ENCODE assay signal across 8 mouse cellular contexts in the genomic region with DNA sequence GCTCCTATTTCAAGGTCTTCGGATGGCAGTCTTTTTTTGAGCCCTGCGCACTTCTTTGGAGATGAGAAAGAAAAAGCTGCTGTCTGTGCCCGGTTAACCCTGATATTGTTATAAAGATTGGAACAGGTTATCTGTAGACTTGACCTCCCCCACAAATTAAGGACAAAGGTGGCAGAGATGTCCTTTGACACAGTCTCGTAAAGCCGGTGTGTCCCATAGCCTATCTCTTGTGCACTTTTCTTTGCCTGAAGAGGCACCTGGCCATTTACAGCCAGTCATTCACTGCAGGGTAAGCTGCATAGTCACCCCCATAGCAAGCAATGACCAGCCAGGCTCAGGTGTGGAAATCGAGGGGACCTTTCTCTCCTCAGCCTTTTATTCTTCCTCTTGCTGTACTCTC. TPM values are rescaled to one million over a fixed set of nuclear protein-coding genes. Genes with fewer than 3 reads are reported as not detected.
DNase-seq lines count a peak whose midpoint lies in the region; ATAC-seq and TF ChIP-seq lines count a peak whose summit lies in the region.

No protein-coding gene starts in this region.

- no peak for TF ChIP-seq CTCF in cerebellum, adult 2 months (IDR thresholded peaks at IDR 0.05; ENCODE audit: borderline replicate concordance, insufficient read depth, low read depth, low read length)
- no peak for TF ChIP-seq CTCF in C2C12 (IDR thresholded peaks at IDR 0.05; ENCODE audit: control insufficient read depth, insufficient read depth, insufficient read length)

- H3K4me2 ChIP-seq in heart, embryonic 13.5 days: peak overlapping the region; percentile 81
- H3K4me2 ChIP-seq in liver, embryonic 11.5 days: peak overlapping the region; percentile 71

- ATAC-seq in heart, embryonic 13.5 days (ENCODE audit: extremely low read depth, insufficient number of reproducible peaks, low FRiP score, low TSS enrichment): no peak
- 0 out of 2 replicates have a peak, but pooled peaks have one; percentile 11 for ATAC-seq in liver, embryonic 11.5 days (replicated peaks; ENCODE audit: low FRiP score)

- H3K36me3 ChIP-seq in C2C12 (ENCODE audit: control insufficient read depth, insufficient read depth): no peaks in the 10 kb centered on the region
- H3K36me3 ChIP-seq in heart, embryonic 13.5 days: peaks cover 8% of the 10 kb centered on the region
- no peaks in the 10 kb centered on the region for H3K36me3 ChIP-seq in liver, embryonic 11.5 days (ENCODE audit: control insufficient read depth, insufficient read depth, low read length)

- peak overlapping the region; percentile 89 for H3K4me3 ChIP-seq in cerebellum, adult 2 months (replicated peaks; ENCODE audit: insufficient read depth, low read depth, low read length)
- peak overlapping the region; percentile 29 for H3K4me3 ChIP-seq in C2C12 (ENCODE audit: insufficient read depth, poor library complexity, severe bottlenecking)
- peak overlapping the region; percentile 64 for H3K4me3 ChIP-seq in heart, embryonic 13.5 days
- peak overlapping the region; percentile 78 for H3K4me3 ChIP-seq in liver, embryonic 11.5 days (ENCODE audit: low read depth, low read length)

- H3K79me3 ChIP-seq in C2C12 (ENCODE audit: low read depth): peaks cover 2% of the 10 kb centered on the region

- H3K9ac ChIP-seq in heart, embryonic 13.5 days: peak overlapping the region; percentile 79
- H3K9ac ChIP-seq in liver, embryonic 11.5 days (ENCODE audit: low read depth, low read length): peak overlapping the region; percentile 76

- H3ac ChIP-seq in C2C12 (ENCODE audit: control insufficient read depth, insufficient read length, low read depth): no peak overlapping the region

- no peaks in the 10 kb centered on the region for H3K79me2 ChIP-seq in C2C12 (ENCODE audit: control insufficient read depth, insufficient read depth)

- DNase-seq in cerebellum, adult 2 months: peak in 1 of 2 experiments; percentile 14
- DNase-seq in cerebellum, postnatal 25 days: no peak
- no peak for DNase-seq in liver, embryonic 11.5 days (ENCODE audit: low spot score)
- DNase-seq in right cerebral cortex, adult 2 months (ENCODE audit: low spot score in 2 of 2): no peak
- no peak for DNase-seq in adrenal gland, postnatal 25 days
- DNase-seq in ovary, adult 18-20 months (ENCODE audit: low spot score): no peak

- H3K9me3 ChIP-seq in heart, embryonic 13.5 days: no peaks in the 10 kb centered on the region
- no peaks in the 10 kb centered on the region for H3K9me3 ChIP-seq in liver, embryonic 11.5 days (ENCODE audit: control insufficient read depth, low read length)

- no peak overlapping the region for H3K27ac ChIP-seq in cerebellum, adult 2 months (ENCODE audit: insufficient read depth, low read length)
- peak overlapping the region; percentile 18; the same call in 1 of the 2 replicates for H3K27ac ChIP-seq in heart, embryonic 13.5 days (replicated peaks)
- no peak overlapping the region for H3K27ac ChIP-seq in liver, embryonic 11.5 days (ENCODE audit: low read depth, low read length)

- no peak for TF ChIP-seq POLR2A in cerebellum, adult 2 months (IDR thresholded peaks at IDR 0.05; ENCODE audit: borderline replicate concordance, insufficient read depth, low read length)

- WGBS in cerebellum, adult 2 months: 42% methylated on average over 6 of the region's 6 CpGs
- WGBS in heart, embryonic 13.5 days: 23% methylated on average over 6 of the region's 6 CpGs
- 38% methylated on average over 6 of the region's 6 CpGs for WGBS in liver, embryonic 11.5 days

- peaks cover 3% of the 10 kb centered on the region; the same call in 1 of the 2 replicates for H3K4me1 ChIP-seq in cerebellum, adult 2 months (ENCODE audit: control insufficient read depth, insufficient read depth, low read length)
- peaks cover 12% of the 10 kb centered on the region for H3K4me1 ChIP-seq in heart, embryonic 13.5 days
- H3K4me1 ChIP-seq in liver, embryonic 11.5 days (replicated peaks; ENCODE audit: control insufficient read depth, insufficient read depth, low read length): peaks cover 6% of the 10 kb centered on the region; the same call in 1 of the 2 replicates

- no peaks in the 10 kb centered on the region for H3K27me3 ChIP-seq in cerebellum, adult 2 months (ENCODE audit: control insufficient read depth, insufficient read depth, low read length)
- no peaks in the 10 kb centered on the region for H3K27me3 ChIP-seq in C2C12 (ENCODE audit: control insufficient read depth, insufficient read depth, insufficient read length)
- H3K27me3 ChIP-seq in heart, embryonic 13.5 days (replicated peaks): no peaks in the 10 kb centered on the region
- no peaks in the 10 kb centered on the region for H3K27me3 ChIP-seq in liver, embryonic 11.5 days (replicated peaks; ENCODE audit: control insufficient read depth, insufficient read depth, low read length)

TF ChIP-seq in C2C12, 6 proteins besides CTCF, POLR2A, EP300 and RAD21:
- TF ChIP-seq FOSL1 (IDR thresholded peaks at IDR 0.05; ENCODE audit: insufficient read depth, low read length, poor library complexity, severe bottlenecking) (no peak), MYOG (IDR thresholded peaks at IDR 0.05; ENCODE audit: control insufficient read depth, extremely low read depth, insufficient read length) (no peak), MYOD1 (IDR thresholded peaks at IDR 0.05; ENCODE audit: control insufficient read depth, insufficient read length, low read depth) (no peak), USF1 (IDR thresholded peaks at IDR 0.05; ENCODE audit: low read depth) (no peak), MAX (IDR thresholded peaks at IDR 0.05) (no peak), CEBPB (IDR thresholded peaks at IDR 0.05; ENCODE audit: low read depth) (no peak)

RNA-seq across cellular contexts. Expression of a gene that starts 0.8 kb away (rescaled TPM):
- polyA plus RNA-seq in cerebellum, adult 2 months (2012; rRNA removed): 18.2 and 19.1 TPM in 2 replicates
- polyA plus RNA-seq in C2C12 (2012; fragmentation: generic; extraction: Trizol): 20.6 TPM
- 67.9 and 73.0 TPM in 2 replicates for polyA plus RNA-seq in heart, embryonic 13.5 days (2015; fragmentation: Nextera tagmentation; extraction: Ambion mirVana)
- polyA plus RNA-seq in liver, embryonic 11.5 days (2014; fragmentation: Nextera tagmentation; extraction: Ambion mirVana): 25.0 and 30.0 TPM in 2 replicates
- 91.1 and 112 TPM in 2 replicates for total RNA-seq in adrenal gland, postnatal 25 days (2021)

RNA-seq across cellular contexts. Expression of a gene that starts 13.5 kb away (rescaled TPM):
- 53.7 and 54.2 TPM in 2 replicates for polyA plus RNA-seq in cerebellum, adult 2 months (2012; rRNA removed)
- 30.5 TPM for polyA plus RNA-seq in C2C12 (2012; fragmentation: generic; extraction: Trizol)
- polyA plus RNA-seq in heart, embryonic 13.5 days (2015; fragmentation: Nextera tagmentation; extraction: Ambion mirVana): 36.6 and 44.5 TPM in 2 replicates
- 47.7 and 54.2 TPM in 2 replicates for polyA plus RNA-seq in liver, embryonic 11.5 days (2014; fragmentation: Nextera tagmentation; extraction: Ambion mirVana)
- total RNA-seq in adrenal gland, postnatal 25 days (2021): 48.9 and 73.9 TPM in 2 replicates

RNA-seq across cellular contexts. Expression of a gene that starts 26.5 kb away (rescaled TPM):
- 24.6 and 26.6 TPM in 2 replicates for polyA plus RNA-seq in cerebellum, adult 2 months (2012; rRNA removed)
- polyA plus RNA-seq in C2C12 (2012; fragmentation: generic; extraction: Trizol): 19.4 TPM
- polyA plus RNA-seq in heart, embryonic 13.5 days (2015; fragmentation: Nextera tagmentation; extraction: Ambion mirVana): 25.6 and 26.8 TPM in 2 replicates
- 23.8 and 26.2 TPM in 2 replicates for polyA plus RNA-seq in liver, embryonic 11.5 days (2014; fragmentation: Nextera tagmentation; extraction: Ambion mirVana)
- 29.3 and 30.7 TPM in 2 replicates for total RNA-seq in adrenal gland, postnatal 25 days (2021)

Comparison
In these comparisons a context has a peak if more than half of its experiments do, and no peak if none do; other contexts are left out.
1. H3K4me3 ChIP-seq: peak in every context shown above with its lines; median percentile 89 in cerebellum, adult 2 months; 78 in liver, embryonic 11.5 days; 64 in heart, embryonic 13.5 days; 29 in C2C12.